Mouse (Mus musculus) T-helper 2 cell (primary cell): Measurements from ENCODE around the gene Xirp1.

Experiments
- in situ Hi-C: fragments of 300-600 bp; cut with MboI, MseI; formaldehyde crosslinking; loops from one replicate; pipeline ENCODE4 v1.15.1; 2025; ENCODE audit warnings: high pct_unique_total_duplicates

Xirp1 gene

GRCm38 (mm10) chr9:119972582-119972981 lies 50.8 kb downstream of the Xirp1 start:
- in situ Hi-C loops: no loop called here

- in situ Hi-C loops: no loop called here
Measured at GRCm38 (mm10) chr9:119972166-119972565, 51.2 kb downstream of the Xirp1 start.

- in situ Hi-C loops: no loop called here
Measured at GRCm38 (mm10) chr9:119970763-119971656, 52.4 kb downstream of the Xirp1 start.

GRCm38 (mm10) chr9:119970221-119970620 lies 53.2 kb downstream of the Xirp1 start:
- in situ Hi-C loops: no loop called here

DNA sequence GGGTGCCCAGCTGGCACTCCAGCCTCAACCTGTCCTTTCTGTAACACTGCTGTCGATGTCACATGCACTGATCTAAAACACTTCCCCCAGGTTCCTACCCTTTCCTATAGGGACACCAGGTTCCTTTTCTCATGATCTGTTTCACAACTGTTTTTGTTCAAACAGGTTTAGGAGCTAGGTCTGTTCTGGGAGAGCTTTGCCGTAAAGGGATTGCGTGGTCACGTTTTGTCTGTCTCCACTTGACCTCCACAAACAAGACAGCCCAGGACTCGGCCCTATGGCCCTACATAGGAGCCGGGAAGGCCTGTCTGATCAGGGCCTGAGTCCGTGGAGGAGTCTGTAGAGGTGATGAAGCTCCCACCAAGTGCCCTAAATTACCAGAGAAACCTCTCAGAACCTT lies 53.6 kb downstream of the Xirp1 start:
- in situ Hi-C loops: no loop called here

DNA sequence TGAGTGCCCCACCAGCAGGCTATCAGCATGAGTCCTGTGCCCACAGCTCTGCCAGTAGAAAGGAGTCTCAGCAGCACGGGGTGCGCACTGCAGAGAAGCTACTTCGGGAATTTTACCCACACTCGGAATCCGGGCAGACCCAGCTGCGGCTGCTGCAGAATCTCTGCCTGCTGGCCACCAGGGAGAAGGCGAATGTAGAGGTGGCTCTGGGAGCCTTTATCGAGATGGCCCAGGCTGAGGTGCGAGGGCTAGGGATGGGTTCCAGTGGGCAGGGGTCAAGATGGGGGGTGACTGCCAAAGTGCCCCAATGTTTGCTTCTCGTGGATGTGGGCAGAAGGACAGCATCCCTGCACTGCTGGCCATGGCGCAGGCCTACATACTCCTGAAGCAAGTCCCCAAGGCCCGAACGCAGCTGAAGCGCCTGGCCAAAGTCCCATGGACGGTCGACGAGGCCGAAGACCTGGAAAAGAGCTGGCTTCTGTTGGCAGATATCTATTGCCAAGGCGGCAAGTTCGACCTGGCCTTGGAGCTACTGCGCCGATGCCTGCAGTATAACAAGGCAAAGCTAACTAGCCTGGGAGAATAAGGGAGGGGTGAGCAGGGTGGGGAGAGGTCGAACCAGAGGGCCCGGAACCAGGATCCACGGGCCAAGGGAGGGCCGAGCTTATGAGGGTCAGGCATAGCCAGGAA lies 57.0 kb downstream of the Xirp1 start:
- in situ Hi-C loops: no loop called here

- in situ Hi-C loops: no loop called here
Measured at GRCm38 (mm10) chr9:119965186-119965585, 58.2 kb downstream of the Xirp1 start.

GRCm38 (mm10) chr9:119964206-119964605 lies 59.2 kb downstream of the Xirp1 start:
- in situ Hi-C loops: no loop called here
